10 mouse cellular contexts compared by ENCODE assay signal in the genomic region with DNA sequence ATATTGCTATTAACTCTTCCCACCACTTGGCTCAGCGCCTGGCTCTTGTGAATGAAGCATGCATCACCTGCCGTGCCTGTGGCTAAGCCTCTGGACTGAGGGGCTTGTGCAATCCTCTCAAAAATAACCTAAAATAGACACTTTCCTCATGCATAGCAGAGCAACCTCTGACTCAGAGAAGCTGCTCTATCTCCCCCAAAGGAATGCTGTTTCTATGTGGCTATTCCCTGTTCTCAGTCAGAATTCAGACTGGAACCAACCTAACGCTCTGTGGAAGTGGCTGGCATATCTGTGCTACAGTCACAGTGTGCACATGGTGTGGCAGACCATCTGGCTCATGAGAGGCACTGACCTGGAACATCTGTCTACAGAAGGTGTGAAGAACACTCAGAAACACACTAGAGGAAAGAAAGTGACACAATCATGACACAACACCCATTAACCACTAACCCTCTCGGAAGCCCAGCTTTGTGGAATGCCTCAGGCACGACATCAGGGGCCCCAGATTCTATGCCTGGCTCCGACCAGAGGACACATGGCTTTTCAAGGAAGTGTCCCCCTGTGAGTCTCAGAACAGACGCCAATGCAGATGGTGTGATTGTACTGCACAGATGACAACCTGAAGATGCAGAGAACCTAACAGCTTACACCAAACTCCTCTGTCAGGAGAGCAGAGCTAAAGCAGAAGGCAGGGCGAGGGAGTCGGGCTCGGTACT.
A peak's percentile ranks its signal among the peaks of the same experiment; 100 is the strongest.
DNase-seq lines count a peak whose midpoint lies in the region; ATAC-seq and TF ChIP-seq lines count a peak whose summit lies in the region.
"Had no signal": no experiment of that assay in that cellular context is flagged by ENCODE, and none has a peak within 500 bp of the region (broad histone marks: within the 10 kb centered on the region; RNA-seq: fewer than 3 reads in every experiment).

No protein-coding gene starts in this region.

- peak; percentile 32 for DNase-seq in layer of hippocampus, adult 11-12 months (ENCODE audit: low spot score)
- DNase-seq in layer of hippocampus, adult 18-20 months (ENCODE audit: low spot score in 2 of 2): no peak
- DNase-seq in NIH3T3 (ENCODE audit: low read depth): peak; percentile 60
- DNase-seq in urinary bladder, postnatal 14 days (ENCODE audit: low spot score): no peak
- DNase-seq in urinary bladder, postnatal 4 days (ENCODE audit: low spot score in 2 of 2): no peak
- DNase-seq: kidney, postnatal 10 days; thymus, postnatal 25 days had no signal

- H3K9ac ChIP-seq in midbrain, embryonic 13.5 days (replicated peaks): no peak overlapping the region
- H3K9ac ChIP-seq: liver, embryonic 15.5 days had no signal

- no peaks in the 10 kb centered on the region for H3K36me3 ChIP-seq in midbrain, embryonic 13.5 days
- H3K36me3 ChIP-seq: liver, embryonic 15.5 days had no signal

- H3K4me1 ChIP-seq in cortical plate, adult 2 months (ENCODE audit: control insufficient read depth, insufficient read depth, low read length): peaks cover 11% of the 10 kb centered on the region
- peaks cover 16% of the 10 kb centered on the region for H3K4me1 ChIP-seq in midbrain, embryonic 13.5 days (replicated peaks)
- H3K4me1 ChIP-seq: liver, embryonic 15.5 days had no signal

- no peak for TF ChIP-seq POLR2A in cortical plate, adult 2 months (IDR thresholded peaks at IDR 0.05; ENCODE audit: extremely low read depth, insufficient read depth, low read length)

- H3K9me3 ChIP-seq in midbrain, embryonic 13.5 days: no peaks in the 10 kb centered on the region
- H3K9me3 ChIP-seq: liver, embryonic 15.5 days had no signal

- ATAC-seq in midbrain, embryonic 13.5 days: peak; percentile 60

- no peak for TF ChIP-seq CTCF in cortical plate, adult 2 months (IDR thresholded peaks at IDR 0.05; ENCODE audit: extremely low read depth, insufficient read depth, low read length)

- peak overlapping the region; percentile 55 for H3K27ac ChIP-seq in cortical plate, adult 2 months (ENCODE audit: insufficient read depth, low read length)
- H3K27ac ChIP-seq in midbrain, embryonic 13.5 days: no peak overlapping the region
- H3K27ac ChIP-seq: liver, embryonic 15.5 days had no signal

- 70% methylated on average over 10 of the region's 10 CpGs for WGBS in midbrain, embryonic 13.5 days

- H3K4me2 ChIP-seq in midbrain, embryonic 13.5 days (replicated peaks): no peak overlapping the region
- H3K4me2 ChIP-seq: liver, embryonic 15.5 days had no signal

- no peaks in the 10 kb centered on the region for H3K27me3 ChIP-seq in midbrain, embryonic 13.5 days
- H3K27me3 ChIP-seq: liver, embryonic 15.5 days had no signal

- no peak overlapping the region for H3K4me3 ChIP-seq in cortical plate, adult 2 months (ENCODE audit: insufficient read depth, low read length)
- H3K4me3 ChIP-seq in midbrain, embryonic 13.5 days (replicated peaks): no peak overlapping the region
- H3K4me3 ChIP-seq: liver, embryonic 15.5 days had no signal

Comparison
In these comparisons a context has a peak if more than half of its experiments do, and no peak if none do; other contexts are left out.
1. DNase-seq: peak in layer of hippocampus, adult 11-12 months (single experiment) and NIH3T3 (single experiment); none in layer of hippocampus, adult 18-20 months (0 of 2), urinary bladder, postnatal 14 days (single experiment) and urinary bladder, postnatal 4 days (0 of 2).